Mouse (Mus musculus): ENCODE measurements around the gene Bud13.

The Bud13 gene

GRCm38 (mm10) chr9:46282631-46283436 is at the start of gene Bud13:
Bud13 (plus strand) TSS chr9:46283008.
- DNase-seq (ENCODE audit: low read depth, low spot score), result peak; percentile 86

- no peak for DNase-seq (ENCODE audit: low read depth, low spot score)
Observed at GRCm38 (mm10) chr9:46235196-46235595, 47.6 kb upstream of the Bud13 start.

- no peak for DNase-seq (ENCODE audit: low read depth, low spot score)
Observed at GRCm38 (mm10) chr9:46235596-46235648, 47.4 kb upstream of the Bud13 start, which contains the start of gene Apoc3. Apoc3 (minus strand) TSS chr9:46235636.

- no peak for DNase-seq (ENCODE audit: low read depth, low spot score)
Observed at GRCm38 (mm10) chr9:46235649-46236048, 47.2 kb upstream of the Bud13 start.

- no peak for DNase-seq (ENCODE audit: low read depth, low spot score)
Observed at GRCm38 (mm10) chr9:46238850-46239249, 44.0 kb upstream of the Bud13 start.

GRCm38 (mm10) chr9:46240526-46241153 is 42.2 kb upstream of the Bud13 start, which contains the start of gene Apoa4:
Apoa4 (plus strand) TSS chr9:46240696.
- no peak for DNase-seq (ENCODE audit: low read depth, low spot score)

- DNase-seq (ENCODE audit: low read depth, low spot score), result no peak
Observed at GRCm38 (mm10) chr9:46241818-46242217, 41.0 kb upstream of the Bud13 start.

- no peak for DNase-seq (ENCODE audit: low read depth, low spot score)
Observed at GRCm38 (mm10) chr9:46243122-46243521, 39.7 kb upstream of the Bud13 start.

- no peak for DNase-seq (ENCODE audit: low read depth, low spot score)
Observed at GRCm38 (mm10) chr9:46243584-46243983, 39.2 kb upstream of the Bud13 start.

GRCm38 (mm10) chr9:46246752-46247324 is 36.0 kb upstream of the Bud13 start:
- DNase-seq (ENCODE audit: low read depth, low spot score), result peak; percentile 79

GRCm38 (mm10) chr9:46256177-46256576 is 26.6 kb upstream of the Bud13 start:
- no peak for DNase-seq (ENCODE audit: low read depth, low spot score)

GRCm38 (mm10) chr9:46256658-46257385 is 26.0 kb upstream of the Bud13 start:
- DNase-seq (ENCODE audit: low read depth, low spot score), result no peak

- no peak for DNase-seq (ENCODE audit: low read depth, low spot score)
Observed at GRCm38 (mm10) chr9:46257546-46257945, 25.3 kb upstream of the Bud13 start.

- DNase-seq (ENCODE audit: low read depth, low spot score), result no peak
Observed at GRCm38 (mm10) chr9:46259111-46259510, 23.7 kb upstream of the Bud13 start.

GRCm38 (mm10) chr9:46261131-46261530 is 21.7 kb upstream of the Bud13 start:
- DNase-seq (ENCODE audit: low read depth, low spot score), result no peak

GRCm38 (mm10) chr9:46268343-46268873 is 14.4 kb upstream of the Bud13 start, which contains the start of gene Apoa5:
Apoa5 (plus strand) TSS chr9:46268633.
- DNase-seq (ENCODE audit: low read depth, low spot score), result no peak

GRCm38 (mm10) chr9:46269125-46269524 is 13.7 kb upstream of the Bud13 start:
- no peak for DNase-seq (ENCODE audit: low read depth, low spot score)

- no peak for DNase-seq (ENCODE audit: low read depth, low spot score)
Observed at GRCm38 (mm10) chr9:46270782-46271181, 12.0 kb upstream of the Bud13 start.

GRCm38 (mm10) chr9:46272070-46272469 is 10.7 kb upstream of the Bud13 start:
- no peak for DNase-seq (ENCODE audit: low read depth, low spot score)

GRCm38 (mm10) chr9:46272677-46273454 is 9.9 kb upstream of the Bud13 start, which contains the start of gene Zpr1:
Zpr1 (plus strand) TSS chr9:46273064.
- peak; percentile 81 for DNase-seq (ENCODE audit: low read depth, low spot score)

- no peak for DNase-seq (ENCODE audit: low read depth, low spot score)
Observed at GRCm38 (mm10) chr9:46274494-46274893, 8.3 kb upstream of the Bud13 start.

Measured in embryo, embryonic 11.5 days (tissue).